ENCODE assay signal across 11 mouse cellular contexts in genomic region chr2:167852582-167852981, GRCm38 (mm10).
DNase-seq lines count a peak whose midpoint lies in the region; ATAC-seq lines count a peak whose summit lies in the region.
"Had no signal": no experiment of that assay in that cellular context is flagged by ENCODE, and none has a peak within 500 bp of the region (broad histone marks: within the 10 kb centered on the region; RNA-seq: fewer than 3 reads in every experiment).

No protein-coding gene starts in this region.

- no peak overlapping the region for H3K27ac ChIP-seq in heart, embryonic 11.5 days (ENCODE audit: low read depth, low read length)
- H3K27ac ChIP-seq: forebrain, embryonic 12.5 days had no signal

- H3K9me3 ChIP-seq in heart, embryonic 11.5 days (replicated peaks; ENCODE audit: control insufficient read depth, low read length) = no peaks in the 10 kb centered on the region
- H3K9me3 ChIP-seq: forebrain, embryonic 12.5 days had no signal

- peaks cover 52% of the 10 kb centered on the region for H3K4me1 ChIP-seq in heart, embryonic 11.5 days (ENCODE audit: control insufficient read depth, insufficient read depth, low read length)

- H3K4me3 ChIP-seq in heart, embryonic 11.5 days (ENCODE audit: low read depth, low read length) = no peak overlapping the region
- H3K4me3 ChIP-seq: forebrain, embryonic 12.5 days had no signal

- no peaks in the 10 kb centered on the region for H3K36me3 ChIP-seq in heart, embryonic 11.5 days (ENCODE audit: control insufficient read depth, insufficient read depth, low read length)
- H3K36me3 ChIP-seq: forebrain, embryonic 12.5 days had no signal

- H3K27me3 ChIP-seq in heart, embryonic 11.5 days (ENCODE audit: control insufficient read depth, insufficient read depth, low read length) = no peaks in the 10 kb centered on the region
- H3K27me3 ChIP-seq: forebrain, embryonic 12.5 days had no signal

- ATAC-seq in heart, embryonic 11.5 days (replicated peaks; ENCODE audit: insufficient number of reproducible peaks, low FRiP score, low TSS enrichment) = no peak

- H3K9ac ChIP-seq in heart, embryonic 11.5 days (ENCODE audit: low read depth, low read length) = no peak overlapping the region
- H3K9ac ChIP-seq: forebrain, embryonic 12.5 days had no signal

- H3K4me2 ChIP-seq in heart, embryonic 11.5 days = no peak overlapping the region
- H3K4me2 ChIP-seq: forebrain, embryonic 12.5 days had no signal

- DNase-seq in heart, adult 18-20 months = peak; percentile 57 to 77
- peak; percentile 59 for DNase-seq in ovary, postnatal 36 days (ENCODE audit: low spot score)
- no peak for DNase-seq in ovary, postnatal 14 days (ENCODE audit: low spot score)
- DNase-seq in kidney, postnatal 10 days = peak; percentile 63
- no peak for DNase-seq in c-Kit-positive CD71-positive TER-119-positive erythroid progenitor cells, embryonic 14.5 days (ENCODE audit: low spot score)
- DNase-seq in cerebellum, postnatal 36 days = no peak
- no peak for DNase-seq in left cerebral cortex, adult 8-10 months (ENCODE audit: low spot score in 2 of 2)
- DNase-seq: embryo, embryonic 11 days; left cerebral cortex, postnatal 4 days had no signal

- 75% methylated on average over 9 of the region's 9 CpGs for WGBS in heart, embryonic 11.5 days (ENCODE audit: insufficient replicate concordance)

Comparison
In these comparisons a context has a peak if more than half of its experiments do, and no peak if none do; other contexts are left out.
1. DNase-seq: peak in heart, adult 18-20 months (2 of 2), ovary, postnatal 36 days (single experiment) and kidney, postnatal 10 days (single experiment); none in ovary, postnatal 14 days (single experiment), c-Kit-positive CD71-positive TER-119-positive erythroid progenitor cells, embryonic 14.5 days (single experiment), cerebellum, postnatal 36 days (0 of 2) and left cerebral cortex, adult 8-10 months (0 of 2).